Mouse (Mus musculus) cortical plate, adult 2 months (tissue): ENCODE measurements at regions not wholly inside any gene's neighbourhood (a gene's known extent, or its start where the extent isn't known, plus 50 kb on each side); places are given as distances from the start of the nearest gene placed in this dataset.

Source experiments
- H3K27ac ChIP-seq: fragments of 200-500 bp; 2 replicates; pipeline ENCODE4 v1.5.1; 2012; ENCODE audit warnings: low read length, control low read depth, inconsistent platforms; ENCODE audit not compliant: insufficient read depth
- H3K4me1 ChIP-seq: fragments of 200-500 bp; 2 replicates; pipeline ENCODE4 v1.6.1; 2011; ENCODE audit warnings: low read length; ENCODE audit not compliant: control insufficient read depth, insufficient read depth
- H3K4me3 ChIP-seq: fragments of 200-500 bp; 2 replicates; pipeline ENCODE4 v1.5.1; 2011; ENCODE audit warnings: mild to moderate bottlenecking, low read length, control low read depth; ENCODE audit not compliant: insufficient read depth
- CTCF ChIP-seq: fragments of 200-500 bp; IDR thresholded peaks from 2 replicates; pipeline ENCODE4 v1.5.1; 2011; ENCODE audit warnings: mild to moderate bottlenecking, control low read depth, low read length; ENCODE audit not compliant: insufficient read depth; ENCODE audit errors: extremely low read depth
- POLR2A ChIP-seq: fragments of 200-500 bp; IDR thresholded peaks from 2 replicates; pipeline ENCODE4 v1.6.1; 2011; ENCODE audit warnings: mild to moderate bottlenecking, low read length, control low read depth; ENCODE audit not compliant: insufficient read depth; ENCODE audit errors: extremely low read depth

DNA sequence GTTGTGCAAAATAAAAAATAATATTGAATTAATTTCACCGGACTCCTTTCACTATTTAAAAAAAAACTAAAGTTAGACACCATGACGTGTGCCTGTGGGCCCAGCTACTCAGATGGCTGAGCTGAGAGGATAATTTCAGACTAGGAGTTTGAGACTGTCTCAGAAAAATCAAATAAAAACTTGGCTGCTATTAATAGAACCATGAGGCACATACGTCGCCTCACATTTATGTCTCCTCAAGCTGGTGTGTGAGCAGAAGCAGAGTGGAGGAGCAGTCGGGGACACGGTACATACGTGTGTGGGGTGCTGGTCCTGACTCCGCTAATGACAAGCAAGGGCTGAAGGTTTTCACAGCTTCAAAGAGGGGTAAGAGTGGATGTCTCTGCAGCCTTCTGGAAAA, 52.8 kb upstream of the Dmrtb1 start:
- H3K27ac ChIP-seq = no peak overlapping the region
- H3K4me3 ChIP-seq = no peak overlapping the region
- peaks cover 5% of the 10 kb centered on the region; the same call in 1 of the 2 replicates for H3K4me1 ChIP-seq
- no peak for TF ChIP-seq POLR2A
- TF ChIP-seq CTCF = no peak

DNA sequence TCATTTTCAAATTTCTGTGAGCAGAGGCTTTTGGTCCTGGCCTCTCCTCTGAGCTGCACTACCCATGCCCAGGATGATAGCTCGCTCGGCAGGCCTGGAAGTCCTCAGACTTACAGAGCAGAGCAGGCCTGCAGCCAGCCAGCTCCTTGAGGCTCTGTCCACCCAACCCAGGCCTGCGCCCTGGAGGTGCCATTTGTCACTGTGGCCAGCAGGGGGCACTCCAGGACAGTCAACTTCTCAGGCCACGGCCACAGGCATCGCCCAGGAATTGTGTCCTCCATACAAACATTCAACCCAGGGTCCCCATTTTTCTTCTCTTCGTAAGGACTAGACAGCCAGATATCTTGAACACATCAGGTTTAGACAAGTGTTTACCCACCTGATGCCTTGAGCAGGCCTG, 53.9 kb upstream of the Dmrtb1 start:
- Histone ChIP-seq H3K4me1 (peaks cover 5% of the 10 kb centered on the region; the same call in 1 of the 2 replicates), H3K27ac (no peak overlapping the region), H3K4me3 (no peak overlapping the region)
- TF ChIP-seq CTCF (peak; percentile 86), POLR2A (no peak)

DNA sequence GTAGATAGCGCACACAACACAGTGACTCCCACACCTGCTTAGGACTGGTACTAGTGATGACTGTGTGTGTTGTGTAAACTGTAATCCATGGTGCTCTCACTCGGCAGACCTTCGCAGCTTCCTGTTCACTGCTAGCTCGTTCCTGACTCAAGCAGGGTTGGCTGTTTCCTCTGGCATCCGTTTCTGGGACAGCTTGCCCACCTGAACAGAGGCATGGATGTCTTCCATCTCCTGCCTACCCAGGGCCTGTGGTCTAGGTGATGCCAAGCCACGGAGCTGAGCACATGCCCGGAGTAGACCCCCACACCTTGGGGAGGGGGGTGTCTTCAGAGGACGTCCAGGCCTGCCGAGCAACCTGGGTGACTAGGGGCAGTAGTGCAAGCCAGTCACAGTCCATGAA, 54.7 kb upstream of the Dmrtb1 start:
- Histone ChIP-seq H3K27ac (no peak overlapping the region), H3K4me3 (no peak overlapping the region), H3K4me1 (peaks cover 5% of the 10 kb centered on the region; the same call in 1 of the 2 replicates)
- TF ChIP-seq CTCF (no peak), POLR2A (no peak)

DNA sequence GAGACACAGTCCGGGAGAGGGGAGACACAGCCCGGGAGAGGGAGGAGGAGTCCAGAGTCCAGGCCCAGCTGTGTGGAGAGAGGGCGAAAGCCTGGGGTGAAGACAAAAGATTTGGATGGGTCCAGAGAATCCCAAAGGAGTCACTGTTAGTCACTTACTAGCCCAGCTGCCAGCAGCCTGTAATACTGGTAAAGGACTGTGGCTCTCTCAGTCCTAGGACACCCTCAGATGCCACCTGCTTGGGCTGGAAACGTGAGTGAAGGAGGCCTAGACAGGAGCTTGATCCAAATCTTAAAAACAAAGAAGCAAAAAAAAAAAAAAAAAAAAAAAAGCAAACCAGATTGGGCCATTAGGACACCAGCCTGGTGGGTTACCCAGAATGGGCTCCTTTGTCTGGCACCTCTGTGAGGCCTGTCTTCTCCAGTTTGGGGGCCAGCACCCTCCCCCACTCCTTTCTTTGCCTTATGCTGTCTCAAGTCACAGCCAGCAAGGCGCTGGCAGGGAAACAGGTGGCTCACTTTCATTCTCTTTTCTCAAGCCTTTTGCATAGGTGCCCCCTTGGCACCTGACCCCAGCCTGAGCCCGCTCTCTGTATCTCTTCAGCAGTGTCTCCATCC, 55.9 kb upstream of the Dmrtb1 start:
- no peak for TF ChIP-seq POLR2A
- TF ChIP-seq CTCF = no peak
- peaks cover 5% of the 10 kb centered on the region; the same call in 1 of the 2 replicates for H3K4me1 ChIP-seq
- H3K27ac ChIP-seq = no peak overlapping the region
- no peak overlapping the region for H3K4me3 ChIP-seq

DNA sequence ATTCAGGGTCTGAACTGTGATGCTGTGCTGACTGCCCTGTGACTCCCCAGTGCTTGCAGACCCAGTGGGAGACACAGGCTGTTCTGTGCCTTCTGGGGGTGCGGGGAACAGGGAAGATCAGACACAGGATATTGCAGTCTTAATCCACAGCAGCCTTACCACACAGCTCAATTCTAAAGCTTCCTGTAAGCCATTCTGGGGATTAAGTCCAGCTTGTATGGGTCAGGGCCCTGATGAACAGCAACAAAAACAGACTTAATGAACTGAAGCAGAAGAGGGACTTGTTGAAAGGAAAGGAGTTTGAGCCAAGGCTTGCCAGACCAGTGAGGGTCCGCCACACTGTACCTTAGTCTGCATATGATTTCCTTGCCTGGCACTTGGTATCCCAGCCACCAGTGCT, 58.4 kb upstream of the Lrp8 start:
- TF ChIP-seq CTCF (no peak), POLR2A (no peak)
- Histone ChIP-seq H3K4me1 (peaks cover 2% of the 10 kb centered on the region; the same call in 1 of the 2 replicates), H3K27ac (no peak overlapping the region)

DNA sequence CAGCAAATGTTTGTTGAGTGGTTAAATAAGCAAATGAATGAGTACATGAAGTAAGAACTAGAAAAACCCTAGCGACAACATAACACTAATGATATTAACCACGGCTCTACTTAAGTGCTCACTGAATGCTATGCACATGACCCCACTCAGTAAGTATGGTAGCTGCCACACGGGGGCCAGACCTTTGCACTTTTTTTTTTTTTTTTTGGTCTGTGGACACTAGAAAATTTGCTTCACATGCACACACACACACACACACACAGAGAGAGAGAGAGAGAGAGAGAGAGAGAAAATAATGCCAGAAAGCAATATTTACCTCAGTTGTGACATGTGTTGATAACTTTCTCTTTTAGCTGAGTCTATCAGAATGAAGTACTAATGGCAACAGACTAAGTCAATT, 55.7 kb upstream of the Lrp8 start:
- Histone ChIP-seq H3K4me3 (no peak overlapping the region), H3K27ac (no peak overlapping the region), H3K4me1 (no peaks in the 10 kb centered on the region)
- TF ChIP-seq POLR2A (no peak), CTCF (no peak)

More for the DNA sequence above, 58.4 kb upstream of the Lrp8 start:
- no peak overlapping the region for H3K4me3 ChIP-seq

DNA sequence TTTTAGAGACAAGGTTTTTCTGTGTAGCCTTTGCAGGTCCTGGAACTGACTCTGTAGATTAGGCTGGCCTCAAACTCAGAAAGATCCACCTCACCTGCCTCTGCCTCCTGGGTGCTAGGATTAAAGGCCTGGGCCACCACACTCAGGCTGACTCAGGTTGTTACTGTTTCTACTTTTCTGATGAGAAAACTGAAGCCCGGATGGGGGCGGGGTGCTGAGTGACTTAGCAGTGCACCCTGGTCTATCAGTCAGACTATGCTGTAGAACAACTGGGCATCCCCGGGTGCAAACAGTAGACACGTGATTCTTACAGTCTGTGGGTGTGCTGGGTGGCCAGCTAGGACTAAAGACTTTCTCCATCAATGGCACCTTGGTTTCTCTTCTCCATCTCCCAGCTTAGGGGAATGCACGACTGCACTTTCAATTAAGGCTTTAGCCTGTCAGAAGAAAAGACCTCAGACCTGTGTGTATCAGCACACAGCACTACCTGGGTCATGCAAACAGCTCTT, 55.1 kb upstream of the Lrp8 start:
- Histone ChIP-seq H3K4me1 (no peaks in the 10 kb centered on the region), H3K4me3 (no peak overlapping the region), H3K27ac (no peak overlapping the region)
- TF ChIP-seq CTCF (no peak), POLR2A (no peak)

DNA sequence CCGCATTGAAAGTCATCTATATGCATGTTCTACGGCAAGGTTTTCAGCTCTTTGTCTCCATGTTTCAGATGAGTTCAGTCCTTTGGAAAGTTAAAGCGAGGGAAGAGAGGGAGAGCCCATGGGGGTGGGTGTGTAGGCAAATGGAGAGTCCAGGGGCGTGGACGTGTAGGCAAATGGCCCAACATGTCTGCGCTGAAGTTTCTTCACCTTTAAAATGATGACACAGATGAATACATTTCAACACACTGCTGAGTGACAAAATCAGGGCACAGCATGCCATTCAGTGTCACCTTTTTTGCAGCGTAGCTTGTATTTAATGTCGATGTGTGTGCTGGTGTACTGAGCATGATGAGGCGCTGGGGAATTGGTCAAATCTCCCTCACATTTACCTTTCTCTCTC, 54.6 kb upstream of the Lrp8 start:
- TF ChIP-seq POLR2A (no peak), CTCF (no peak)
- Histone ChIP-seq H3K4me1 (no peaks in the 10 kb centered on the region), H3K4me3 (no peak overlapping the region), H3K27ac (no peak overlapping the region)

DNA sequence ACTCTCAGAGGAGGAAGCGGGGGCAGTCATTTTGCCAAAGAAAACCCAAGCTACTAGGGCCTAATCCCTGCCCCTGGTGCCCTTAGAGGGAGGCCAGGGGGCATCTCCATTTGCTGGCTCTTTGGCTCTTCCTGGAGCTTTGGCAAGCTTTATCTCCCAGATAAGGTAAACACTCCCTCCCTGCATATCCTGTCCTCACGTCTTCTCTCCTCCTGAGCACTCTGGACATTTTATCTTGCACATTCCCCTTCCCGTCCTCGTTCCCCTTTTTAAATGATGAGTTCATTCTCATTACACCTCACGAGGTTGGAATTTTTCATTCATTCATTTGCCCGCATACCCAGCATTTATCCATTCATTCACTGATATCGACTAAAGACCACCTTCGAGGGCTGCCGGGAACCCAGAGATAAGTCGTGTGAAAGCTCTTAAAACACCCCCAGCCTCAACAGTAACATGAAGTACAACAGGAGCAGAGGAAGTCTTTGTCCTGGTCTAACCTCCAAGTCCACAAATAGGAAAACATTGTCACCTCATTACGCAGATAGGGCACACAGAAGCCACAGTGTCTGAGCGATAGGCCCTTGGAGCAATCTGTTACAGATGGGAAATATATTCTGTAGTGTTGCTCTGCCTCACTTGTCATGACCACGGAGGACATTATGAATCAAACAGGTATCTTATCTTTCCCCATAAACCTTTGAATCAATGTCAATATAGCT, 54.0 kb upstream of the Lrp8 start:
- no peak overlapping the region for H3K27ac ChIP-seq
- TF ChIP-seq CTCF = no peak
- TF ChIP-seq POLR2A = no peak

DNA sequence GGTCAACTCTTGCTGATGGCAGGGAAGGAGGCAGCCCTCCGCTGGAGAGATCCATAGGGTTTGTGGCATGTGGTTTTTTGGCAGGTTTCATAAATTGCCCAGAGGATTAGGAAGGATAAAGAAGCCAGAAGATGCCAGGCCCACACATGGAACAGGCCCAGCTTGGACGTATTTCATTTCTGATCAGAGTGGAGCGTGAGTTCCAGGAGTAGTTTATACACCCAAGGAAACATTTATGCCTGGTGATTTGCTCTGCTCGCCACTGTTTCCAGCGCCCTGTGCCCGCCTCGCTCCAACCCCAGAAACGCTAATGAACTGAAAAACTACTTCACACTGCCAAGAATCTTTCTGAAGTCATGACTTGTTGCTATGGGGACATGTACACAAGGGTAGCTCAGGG, 53.0 kb upstream of the Lrp8 start:
- TF ChIP-seq POLR2A = no peak
- TF ChIP-seq CTCF = no peak
- Histone ChIP-seq H3K4me3 (no peak overlapping the region), H3K4me1 (no peaks in the 10 kb centered on the region)

More for the DNA sequence above, 54.0 kb upstream of the Lrp8 start:
- Histone ChIP-seq H3K4me3 (no peak overlapping the region), H3K4me1 (no peaks in the 10 kb centered on the region)

More for the DNA sequence above, 53.0 kb upstream of the Lrp8 start:
- no peak overlapping the region for H3K27ac ChIP-seq
